Mouse (Mus musculus): Measurements from ENCODE around the gene Inpp5a. TPM values are rescaled to one million over a fixed set of nuclear protein-coding genes. Genes with fewer than 3 reads are reported as not detected.

Inpp5a gene
- polyA plus RNA-seq, 1 experiment: 27.5 TPM

DNA sequence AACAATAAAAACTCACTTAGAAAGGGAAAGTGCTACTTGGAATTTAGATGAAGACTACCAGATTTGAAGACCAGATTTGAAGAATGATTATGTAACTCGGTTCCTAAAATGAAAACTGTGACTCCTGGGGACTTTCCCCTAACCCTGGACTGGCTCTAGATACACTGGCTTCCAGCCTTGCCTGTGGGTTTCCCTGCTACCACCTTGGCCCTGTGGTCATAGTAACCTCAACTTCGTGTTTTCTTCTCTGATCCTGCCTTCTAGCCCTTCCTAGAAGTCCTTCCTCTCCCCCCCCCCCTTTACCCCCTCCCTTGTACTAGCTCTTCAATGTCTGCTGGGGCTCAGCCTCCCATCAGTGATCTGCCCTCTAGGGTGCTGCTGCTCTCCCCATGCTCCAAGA is 87.8 kb downstream of the Inpp5a start:
- TF ChIP-seq CTCF (conservative IDR thresholded peaks at IDR 0.05; ENCODE audit: insufficient read depth, insufficient read length, low read depth, low read length): no peak
- no peak for TF ChIP-seq POLR2A (IDR thresholded peaks at IDR 0.05; ENCODE audit: low read depth, low read length)

DNA sequence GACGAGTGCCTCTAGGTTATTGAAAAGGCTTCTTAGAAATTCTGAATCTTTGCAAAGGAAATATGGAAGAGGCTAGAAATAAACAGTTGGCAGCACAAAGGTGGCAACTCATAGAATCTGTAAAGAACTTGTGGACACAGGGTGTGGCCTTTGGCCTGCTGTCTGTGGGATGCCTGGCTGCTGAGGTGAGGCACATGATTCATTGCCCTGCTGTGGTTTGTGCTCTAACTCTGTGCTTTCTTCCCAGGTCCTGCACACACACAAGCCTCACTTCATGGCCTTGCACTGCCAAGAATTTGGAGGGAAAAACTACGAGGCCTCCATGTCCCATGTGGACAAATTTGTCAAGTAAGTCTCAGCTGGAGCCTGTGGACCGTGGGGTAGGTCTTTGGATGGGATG is 88.8 kb downstream of the Inpp5a start:
- TF ChIP-seq CTCF (conservative IDR thresholded peaks at IDR 0.05; ENCODE audit: insufficient read depth, insufficient read length, low read depth, low read length): no peak
- no peak for TF ChIP-seq POLR2A (IDR thresholded peaks at IDR 0.05; ENCODE audit: low read depth, low read length)
- H3K27ac ChIP-seq (ENCODE audit: insufficient read depth, low read depth, low read length): no peak overlapping the region
- no peaks in the 10 kb centered on the region for H3K36me3 ChIP-seq (ENCODE audit: control insufficient read depth, insufficient read depth, low read length)
- 85% methylated on average over 3 of the region's 3 CpGs for WGBS
- H3K27me3 ChIP-seq (replicated peaks; ENCODE audit: control insufficient read depth, insufficient read depth, low read length): no peaks in the 10 kb centered on the region
- no peak for DNase-seq
- no peak overlapping the region for H3K4me3 ChIP-seq (ENCODE audit: insufficient read depth, low read depth, low read length)
- peaks cover 16% of the 10 kb centered on the region for H3K4me1 ChIP-seq (ENCODE audit: control insufficient read depth, insufficient read depth, low read length)

More for the DNA sequence above, 87.8 kb downstream of the Inpp5a start:
- H3K4me3 ChIP-seq (ENCODE audit: insufficient read depth, low read depth, low read length): no peak overlapping the region
- WGBS: 39% methylated on average over 2 of the region's 2 CpGs
- H3K27me3 ChIP-seq (replicated peaks; ENCODE audit: control insufficient read depth, insufficient read depth, low read length): no peaks in the 10 kb centered on the region
- DNase-seq: no peak
- peaks cover 24% of the 10 kb centered on the region for H3K4me1 ChIP-seq (ENCODE audit: control insufficient read depth, insufficient read depth, low read length)
- H3K27ac ChIP-seq (ENCODE audit: insufficient read depth, low read depth, low read length): no peak overlapping the region
- no peaks in the 10 kb centered on the region for H3K36me3 ChIP-seq (ENCODE audit: control insufficient read depth, insufficient read depth, low read length)

DNA sequence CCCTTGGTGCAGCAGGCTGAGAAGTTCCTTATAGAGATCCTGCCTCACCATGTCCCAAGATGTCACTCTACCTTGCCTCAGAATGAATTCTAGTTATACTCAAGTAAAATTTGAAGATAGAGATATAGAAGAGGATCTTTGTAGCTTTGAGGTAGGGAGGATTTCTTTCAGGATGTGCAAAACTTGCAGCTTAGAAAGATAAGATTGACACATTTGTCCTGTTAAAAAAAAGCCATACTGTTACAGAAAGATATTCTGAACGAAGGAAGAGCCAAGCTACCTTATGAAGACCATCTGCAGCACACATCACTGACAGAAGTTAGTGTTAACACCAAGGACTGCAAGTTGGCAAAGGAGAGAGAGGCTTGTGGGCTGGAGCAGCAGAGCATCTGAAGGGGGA is 90.2 kb downstream of the Inpp5a start:
- DNase-seq: no peak
- WGBS: 83% methylated on average over 1 of the region's 1 CpGs
- H3K4me3 ChIP-seq (ENCODE audit: insufficient read depth, low read depth, low read length): no peak overlapping the region
- H3K27ac ChIP-seq (ENCODE audit: insufficient read depth, low read depth, low read length): no peak overlapping the region
- TF ChIP-seq CTCF (conservative IDR thresholded peaks at IDR 0.05; ENCODE audit: insufficient read depth, insufficient read length, low read depth, low read length): no peak
- TF ChIP-seq POLR2A (IDR thresholded peaks at IDR 0.05; ENCODE audit: low read depth, low read length): no peak
- H3K36me3 ChIP-seq (ENCODE audit: control insufficient read depth, insufficient read depth, low read length): no peaks in the 10 kb centered on the region
- peaks cover 12% of the 10 kb centered on the region for H3K4me1 ChIP-seq (ENCODE audit: control insufficient read depth, insufficient read depth, low read length)
- H3K27me3 ChIP-seq (replicated peaks; ENCODE audit: control insufficient read depth, insufficient read depth, low read length): no peaks in the 10 kb centered on the region

DNA sequence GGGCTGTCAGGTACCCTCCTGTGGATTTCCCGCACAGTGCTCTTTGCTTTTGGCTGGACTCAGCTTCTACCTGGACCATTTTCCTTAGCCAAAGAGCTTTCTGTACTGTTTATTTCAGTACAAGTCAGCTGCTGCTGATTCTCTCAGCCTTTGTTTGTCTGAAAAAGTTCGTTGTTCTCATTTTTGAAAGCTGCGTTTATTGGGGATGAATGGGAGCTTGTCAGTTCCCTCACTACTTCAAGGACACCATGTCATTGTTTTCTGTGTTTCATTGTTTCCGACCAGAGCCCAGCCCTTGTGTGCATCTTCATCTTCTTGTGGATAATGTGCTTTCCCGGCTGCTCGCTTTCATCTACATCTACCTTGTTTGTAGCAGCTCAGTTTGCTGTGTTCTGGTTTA is 90.7 kb downstream of the Inpp5a start:
- 91% methylated on average over 6 of the region's 6 CpGs for WGBS
- Histone ChIP-seq H3K4me3 (ENCODE audit: insufficient read depth, low read depth, low read length) (no peak overlapping the region), H3K27me3 (replicated peaks; ENCODE audit: control insufficient read depth, insufficient read depth, low read length) (no peaks in the 10 kb centered on the region), H3K36me3 (ENCODE audit: control insufficient read depth, insufficient read depth, low read length) (no peaks in the 10 kb centered on the region), H3K27ac (ENCODE audit: insufficient read depth, low read depth, low read length) (no peak overlapping the region), H3K4me1 (ENCODE audit: control insufficient read depth, insufficient read depth, low read length) (peaks cover 15% of the 10 kb centered on the region)
- TF ChIP-seq CTCF (conservative IDR thresholded peaks at IDR 0.05; ENCODE audit: insufficient read depth, insufficient read length, low read depth, low read length) (no peak), POLR2A (IDR thresholded peaks at IDR 0.05; ENCODE audit: low read depth, low read length) (no peak)
- no peak for DNase-seq

DNA sequence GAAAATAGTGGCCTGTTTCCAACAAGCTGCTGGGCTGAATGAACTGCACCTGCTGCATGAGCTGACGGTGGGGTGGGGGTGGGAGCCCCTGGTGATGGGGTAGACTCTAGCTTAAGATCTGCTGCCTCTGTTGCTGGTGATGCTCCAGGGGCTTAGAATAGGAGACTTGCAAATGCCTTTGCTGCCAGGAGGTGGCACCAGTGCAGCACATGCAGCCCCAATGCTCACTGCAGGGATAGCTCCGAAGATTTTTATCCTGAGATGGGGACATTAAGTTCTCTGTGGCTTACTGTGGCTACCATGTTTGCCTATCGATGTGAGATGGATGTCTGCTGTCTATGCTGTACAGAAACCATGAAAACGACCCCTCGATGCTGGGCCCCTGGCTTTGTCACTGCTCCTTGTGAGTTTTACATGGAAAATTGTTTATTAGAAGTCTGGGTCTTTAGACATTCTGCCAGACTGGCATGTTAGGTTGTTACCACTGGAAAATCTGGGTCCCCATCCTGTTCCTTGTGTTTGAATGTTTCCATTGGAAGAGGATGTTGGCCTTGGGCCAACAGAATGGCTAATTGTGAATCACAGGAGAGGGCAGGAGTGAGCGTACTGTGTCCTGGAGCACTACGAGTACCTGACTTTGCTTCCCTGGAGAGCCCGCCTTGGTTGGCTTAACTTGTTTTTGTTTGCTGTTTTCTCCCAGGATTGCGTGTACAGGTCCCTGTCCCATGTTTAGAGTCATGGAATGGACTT is 95.5 kb downstream of the Inpp5a start:
- Histone ChIP-seq H3K27me3 (replicated peaks; ENCODE audit: control insufficient read depth, insufficient read depth, low read length) (no peaks in the 10 kb centered on the region), H3K4me3 (ENCODE audit: insufficient read depth, low read depth, low read length) (no peak overlapping the region), H3K36me3 (ENCODE audit: control insufficient read depth, insufficient read depth, low read length) (no peaks in the 10 kb centered on the region), H3K27ac (ENCODE audit: insufficient read depth, low read depth, low read length) (no peak overlapping the region), H3K4me1 (ENCODE audit: control insufficient read depth, insufficient read depth, low read length) (peaks cover 6% of the 10 kb centered on the region)
- DNase-seq: peak; percentile 42
- WGBS: 48% methylated on average over 9 of the region's 9 CpGs
- TF ChIP-seq CTCF (conservative IDR thresholded peaks at IDR 0.05; ENCODE audit: insufficient read depth, insufficient read length, low read depth, low read length) (peak; percentile 85), POLR2A (IDR thresholded peaks at IDR 0.05; ENCODE audit: low read depth, low read length) (no peak)

DNA sequence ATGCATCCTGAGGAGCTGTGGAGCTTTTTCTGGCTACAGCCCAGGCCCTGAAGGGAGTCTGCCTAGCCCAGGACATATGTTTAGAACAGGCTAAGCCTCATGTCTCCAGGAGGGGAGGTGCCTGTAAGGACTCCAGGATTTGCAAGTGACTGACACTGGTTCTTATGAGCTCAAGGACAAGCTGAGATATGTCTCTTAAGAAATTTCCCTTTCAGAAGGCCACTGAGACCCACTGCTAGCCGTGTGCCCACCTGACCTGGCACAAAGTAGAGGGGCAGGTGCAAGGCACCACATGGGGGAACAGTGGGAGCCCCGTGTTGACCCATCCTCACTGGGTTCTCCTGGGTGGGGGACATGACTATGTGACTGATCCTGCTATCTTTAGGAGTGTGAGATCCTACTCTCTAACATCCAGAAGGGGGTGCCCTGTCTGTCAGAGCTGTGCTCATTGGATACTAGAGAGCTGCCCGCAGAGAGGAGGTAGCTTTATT is 100.9 kb downstream of the Inpp5a start:
- no peak for DNase-seq
- whole genome bisulfite sequencing: 86% methylated on average over 3 of the region's 3 CpGs

DNA sequence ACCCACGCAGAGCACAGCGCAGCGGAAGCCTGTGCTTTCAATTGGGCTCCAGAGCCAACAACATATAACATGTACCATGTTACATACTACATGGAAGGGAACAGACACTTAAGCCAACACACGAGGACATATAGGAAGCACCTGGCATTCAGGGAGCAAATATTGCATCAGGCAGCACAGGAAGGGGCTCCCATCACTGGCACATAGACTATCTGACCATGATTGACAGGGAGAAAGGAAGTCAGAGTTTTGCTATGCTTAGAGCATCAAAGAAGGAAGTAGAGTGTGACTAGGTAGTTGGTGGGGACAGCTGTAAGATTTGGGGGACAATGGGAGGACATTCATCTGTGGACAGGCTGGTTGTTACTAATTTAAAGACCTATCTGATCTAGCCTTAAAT is 103.4 kb downstream of the Inpp5a start:
- Histone ChIP-seq H3K4me3 (ENCODE audit: insufficient read depth, low read depth, low read length) (no peak overlapping the region), H3K4me1 (ENCODE audit: control insufficient read depth, insufficient read depth, low read length) (0 out of 2 replicates have a peak, but pooled peaks cover 7% of the 10 kb centered on the region), H3K27me3 (replicated peaks; ENCODE audit: control insufficient read depth, insufficient read depth, low read length) (no peaks in the 10 kb centered on the region), H3K36me3 (ENCODE audit: control insufficient read depth, insufficient read depth, low read length) (no peaks in the 10 kb centered on the region), H3K27ac (ENCODE audit: insufficient read depth, low read depth, low read length) (no peak overlapping the region)
- no peak for DNase-seq
- TF ChIP-seq CTCF (conservative IDR thresholded peaks at IDR 0.05; ENCODE audit: insufficient read depth, insufficient read length, low read depth, low read length): no peak
- TF ChIP-seq POLR2A (IDR thresholded peaks at IDR 0.05; ENCODE audit: low read depth, low read length): no peak
- 92% methylated on average over 4 of the region's 4 CpGs for WGBS

More for the DNA sequence above, 100.9 kb downstream of the Inpp5a start:
- Histone ChIP-seq H3K4me1 (ENCODE audit: control insufficient read depth, insufficient read depth, low read length) (peaks cover 2% of the 10 kb centered on the region; the same call in 1 of the 2 replicates), H3K36me3 (ENCODE audit: control insufficient read depth, insufficient read depth, low read length) (no peaks in the 10 kb centered on the region), H3K27ac (ENCODE audit: insufficient read depth, low read depth, low read length) (no peak overlapping the region), H3K4me3 (ENCODE audit: insufficient read depth, low read depth, low read length) (no peak overlapping the region), H3K27me3 (replicated peaks; ENCODE audit: control insufficient read depth, insufficient read depth, low read length) (no peaks in the 10 kb centered on the region)
- no peak for TF ChIP-seq POLR2A (IDR thresholded peaks at IDR 0.05; ENCODE audit: low read depth, low read length)
- TF ChIP-seq CTCF (conservative IDR thresholded peaks at IDR 0.05; ENCODE audit: insufficient read depth, insufficient read length, low read depth, low read length): no peak
